Mouse (Mus musculus) frontal cortex, adult 2 months (tissue): Measurements from ENCODE around the gene Crybb1. TPM values are rescaled to one million over a fixed set of nuclear protein-coding genes. Genes with fewer than 3 reads are reported as not detected.
A peak's percentile ranks its signal among the peaks of the same experiment; 100 is the strongest.

Experiments used
- DNase-seq, 2 experiments: peaks; one replicate each; pipeline ENCODE4 v3.0.0; 2022; ENCODE audit warnings: low spot score in 1 of 2; ENCODE audit errors: extremely low spot score in 1 of 2
- polyA plus RNA-seq: library from polyadenylated mRNA; depleted of rRNA; stranded (reverse); fragments of >200 nt; gene quantifications from 2 replicates; pipeline ENCODE4 v1.2.3, GENCODE M21; 2012; rRNA removed

Gene Crybb1
- polyA plus RNA-seq, 1 experiment: 6.6 TPM

DNA sequence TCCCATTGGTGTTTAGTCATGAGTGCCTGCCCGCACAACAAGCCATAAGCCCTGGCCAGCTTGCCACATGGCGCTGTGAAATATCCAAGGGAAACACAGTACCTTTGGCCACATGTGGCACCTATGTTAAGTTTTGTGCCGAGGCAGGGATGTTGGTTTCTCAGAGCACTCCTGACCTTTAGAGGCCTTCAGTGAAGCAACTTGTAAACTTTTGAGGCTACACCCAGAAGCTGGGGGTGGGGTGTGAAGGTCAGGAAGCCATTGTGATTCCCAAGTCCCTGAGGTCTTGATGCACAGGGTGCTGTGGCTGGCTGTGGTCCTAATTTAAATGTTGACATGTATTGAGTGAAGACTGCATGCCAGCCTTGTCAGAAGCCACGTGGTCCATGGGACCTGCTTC lies 43.8 kb downstream of the Crybb1 start:
- DNase-seq: no peak

DNA sequence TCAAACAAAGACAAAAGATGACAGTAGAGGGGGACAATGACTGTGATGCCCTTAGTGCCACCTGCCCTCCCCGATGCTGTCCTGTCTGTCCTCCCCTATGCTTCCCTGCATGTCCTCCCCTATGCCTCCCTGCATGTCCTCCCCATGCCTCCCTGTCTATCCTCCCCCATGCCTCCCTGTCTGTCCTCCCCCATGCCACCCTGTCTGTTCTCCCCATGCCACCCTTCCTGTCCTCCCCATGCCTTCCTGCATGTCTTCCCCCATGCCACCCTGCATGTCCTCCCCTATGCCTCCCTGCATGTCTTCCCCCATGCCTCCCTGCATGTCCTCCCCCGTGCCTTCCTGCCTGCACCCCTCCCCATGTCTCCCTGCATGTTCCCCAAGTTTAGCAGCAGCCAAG lies 44.5 kb downstream of the Crybb1 start:
- DNase-seq: no peak

DNA sequence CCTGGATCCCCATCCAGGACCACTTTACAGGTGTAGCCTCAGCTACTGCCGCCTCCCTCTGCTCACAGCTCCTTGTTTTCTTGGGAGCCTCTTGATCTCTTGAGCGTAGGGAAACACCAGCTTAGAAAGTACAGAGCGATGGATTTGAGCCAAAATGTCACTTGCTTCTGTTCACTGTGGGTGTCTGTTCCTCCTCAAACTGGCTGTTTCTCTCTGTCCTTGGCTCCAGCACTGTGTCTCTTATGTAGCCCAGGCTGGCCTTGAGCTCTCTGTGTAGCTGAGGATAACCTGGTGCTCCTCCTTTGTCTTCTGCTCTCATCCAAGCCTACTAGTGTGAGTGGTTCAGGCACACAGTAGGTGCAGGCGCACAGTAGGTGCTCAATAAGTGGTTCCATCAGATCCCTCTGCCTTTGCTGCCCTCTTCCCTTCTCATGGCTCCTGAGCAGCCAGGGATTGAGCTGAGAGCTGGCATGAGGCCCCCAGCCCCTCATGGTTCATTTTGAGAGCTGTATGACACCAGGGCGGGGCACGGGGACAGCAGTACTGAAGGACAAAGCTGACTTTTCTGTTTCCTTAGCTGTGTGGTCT lies 45.2 kb downstream of the Crybb1 start:
- DNase-seq: peak in 1 of 2 experiments; percentile 50

DNA sequence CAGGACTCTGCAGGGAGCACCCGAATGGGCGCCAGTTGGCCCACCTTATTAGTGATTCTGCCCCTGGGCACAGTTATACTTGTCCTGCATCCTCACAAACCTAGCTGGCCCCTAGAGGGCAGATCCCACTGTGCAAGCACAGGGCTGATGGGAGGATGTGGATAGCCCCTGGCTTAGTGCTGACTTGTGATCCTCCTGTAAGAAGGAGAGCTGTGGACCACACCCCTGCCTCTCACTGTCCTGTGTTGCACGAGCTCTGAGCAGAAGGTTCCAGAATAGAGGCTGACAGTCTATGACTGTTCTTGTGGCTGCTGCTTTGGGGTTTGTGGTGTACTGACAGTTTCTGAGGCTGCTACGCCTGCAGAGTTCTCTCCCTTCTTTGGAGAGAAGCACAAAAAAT lies 46.1 kb downstream of the Crybb1 start:
- no peak for DNase-seq

DNA sequence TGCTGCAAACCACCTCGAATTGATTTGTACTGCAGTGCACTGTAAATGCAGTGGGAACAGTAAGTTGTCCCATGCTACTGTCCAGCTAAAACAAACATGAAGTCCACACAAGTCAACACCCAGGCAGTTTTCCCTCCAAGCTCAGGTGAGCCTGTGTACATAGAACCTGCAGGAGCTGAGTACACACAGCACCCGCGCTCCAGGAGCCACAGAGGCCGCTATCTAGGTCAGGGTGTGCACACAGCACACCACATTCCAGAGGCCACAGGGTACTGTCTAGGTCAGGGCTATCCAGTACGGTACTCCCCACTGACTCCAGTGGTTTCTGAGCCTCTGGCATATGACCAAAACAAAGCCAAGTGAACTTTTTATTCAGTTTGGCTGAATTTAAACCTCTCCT lies 46.7 kb downstream of the Crybb1 start:
- no peak for DNase-seq

DNA sequence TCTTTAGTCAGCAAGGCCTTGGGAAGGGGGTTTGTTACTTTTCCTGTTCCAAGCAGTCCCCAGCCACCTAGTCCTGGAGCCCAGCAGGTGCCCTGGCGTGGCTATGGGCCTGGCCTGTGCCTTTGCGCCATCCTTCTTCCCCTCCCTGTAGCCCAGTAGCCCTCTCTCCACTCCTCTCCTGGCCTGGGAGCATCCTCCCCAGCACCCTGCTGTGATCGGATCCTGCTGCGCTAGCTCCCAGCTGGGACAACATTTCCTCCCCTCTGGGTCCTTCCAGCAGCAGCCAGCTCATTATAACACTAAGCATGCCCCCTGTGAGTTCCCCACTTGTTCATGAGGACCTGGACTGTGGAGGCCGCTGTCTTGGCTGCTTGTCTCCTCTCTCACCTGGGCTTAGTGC lies 50.2 kb downstream of the Crybb1 start:
- no peak for DNase-seq

DNA sequence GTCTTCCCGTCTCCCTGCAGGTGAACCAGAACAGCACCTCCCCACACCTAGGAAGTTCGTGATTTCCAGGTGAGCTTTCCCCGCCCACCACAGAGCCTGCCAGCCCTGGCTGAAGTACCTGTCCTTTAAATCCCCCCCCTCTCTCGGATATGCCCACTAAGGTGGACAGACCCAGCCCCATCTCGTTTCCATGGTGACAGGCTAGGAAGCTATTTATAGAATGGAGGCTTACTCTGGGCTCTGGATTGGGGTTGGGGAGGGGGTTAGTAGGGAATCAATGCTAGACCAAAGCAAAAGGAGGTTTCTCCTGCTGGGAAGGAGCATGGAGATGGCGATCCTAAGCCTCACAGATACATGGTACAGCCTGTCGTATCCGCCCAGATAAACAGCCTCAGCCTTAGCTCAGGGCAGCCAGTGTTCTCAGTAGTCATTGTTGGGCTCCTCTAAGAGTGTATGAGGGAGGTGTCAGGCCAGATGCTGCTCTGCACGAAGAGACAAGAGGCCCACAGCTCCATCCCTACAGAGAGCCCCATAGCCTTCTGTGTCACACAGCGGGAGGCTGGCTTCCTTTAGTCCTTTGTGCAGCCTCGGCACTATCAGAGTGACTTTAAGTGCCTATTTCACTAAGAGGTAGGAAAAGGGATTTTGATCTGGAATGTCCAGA lies 57.7 kb downstream of the Crybb1 start:
- no peak for DNase-seq

DNA sequence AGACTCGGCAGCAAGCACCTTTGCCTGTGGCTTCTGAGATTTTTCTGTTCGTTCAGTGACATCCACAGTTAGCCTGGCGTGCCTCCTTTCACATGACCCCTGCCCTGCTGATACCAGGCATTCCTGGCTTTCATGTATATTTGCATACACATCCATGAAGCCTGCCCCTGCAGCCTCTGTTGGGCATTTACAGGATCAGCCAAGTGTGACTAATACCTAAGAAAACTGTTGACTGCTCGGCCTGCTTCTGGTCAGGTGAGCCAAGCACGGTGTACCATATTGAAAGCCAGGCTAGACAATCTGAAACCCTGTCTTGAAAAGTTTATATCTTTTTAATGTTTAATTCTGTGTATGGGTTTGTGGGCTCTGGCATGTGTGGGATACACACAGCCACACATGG lies 60.9 kb downstream of the Crybb1 start:
- DNase-seq: no peak

DNA sequence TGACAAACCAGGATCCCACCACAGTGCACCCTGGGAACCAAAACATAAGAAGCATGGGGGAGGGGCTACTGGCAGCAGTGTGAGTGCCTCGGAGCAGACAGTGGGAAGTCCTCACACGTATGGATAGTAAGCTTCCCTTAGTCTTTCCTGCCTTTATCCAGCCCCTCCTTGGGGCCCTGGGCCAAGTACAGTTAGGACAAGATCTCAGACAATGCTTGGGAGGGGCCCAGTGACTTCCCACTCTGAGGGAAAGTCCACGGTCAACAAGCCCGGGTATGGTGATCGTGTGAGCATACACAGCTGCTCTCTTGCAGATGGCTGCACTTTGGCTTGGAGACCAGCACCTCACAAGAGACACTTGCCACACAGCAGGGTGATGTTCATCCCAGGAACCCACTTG lies 61.7 kb downstream of the Crybb1 start:
- no peak for DNase-seq

Other genes starting within 250 kb of the Crybb1 start
- gene Cryba4, start 3.3 kb upstream of the Crybb1 start, polyA plus RNA-seq: 1.4 and 1.9 TPM in 2 replicates
- 36.6 and 40.7 TPM in 2 replicates for gene Tpst2, start 20.9 kb downstream of the Crybb1 start, polyA plus RNA-seq
- gene Tfip11, start 70.5 kb downstream of the Crybb1 start, polyA plus RNA-seq: 36.6 and 40.0 TPM in 2 replicates
- gene Srrd, start 87.2 kb downstream of the Crybb1 start, polyA plus RNA-seq: 55.5 and 58.8 TPM in 2 replicates
- gene Hps4, start 87.3 kb downstream of the Crybb1 start, polyA plus RNA-seq: 41.4 and 42.5 TPM in 2 replicates
- 0.04 TPM in 1 of 2 replicates, not detected in the other for gene Gm6583, start 100.2 kb downstream of the Crybb1 start, polyA plus RNA-seq
- gene Asphd2, start 139.1 kb downstream of the Crybb1 start, polyA plus RNA-seq: 146 and 153 TPM in 2 replicates
- gene Gm6588, start 193.6 kb downstream of the Crybb1 start, polyA plus RNA-seq: not detected in 2 replicates